Mouse (Mus musculus) heart, embryonic 15.5 days (tissue): ENCODE measurements around the gene Lrp10. TPM values are rescaled to one million over a fixed set of nuclear protein-coding genes. Genes with fewer than 3 reads are reported as not detected.
A peak's percentile ranks its signal among the peaks of the same experiment; 100 is the strongest.

Source experiments
- ATAC-seq: fragments of 200-750 bp; cut with Nextera tagmentation; replicated peaks from 2 replicates; pipeline ENCODE4 v1.8.0; 2017; ENCODE audit warnings: low read depth, moderate TSS enrichment; ENCODE audit not compliant: insufficient number of reproducible peaks, insufficient read depth, low FRiP score
- H3K27ac ChIP-seq: fragments of 300-500 bp; sonication (generic); 2 replicates; pipeline ENCODE4 v1.5.1; 2015; ENCODE audit warnings: mild to moderate bottlenecking, inconsistent platforms
- H3K27me3 ChIP-seq: fragments of 300-500 bp; sonication (generic); 2 replicates; pipeline ENCODE4 v1.6.1; 2015; ENCODE audit warnings: inconsistent platforms
- H3K36me3 ChIP-seq: fragments of 300-500 bp; sonication (generic); 2 replicates; pipeline ENCODE4 v1.6.1; 2015; ENCODE audit warnings: mild to moderate bottlenecking, inconsistent platforms
- H3K4me1 ChIP-seq: fragments of 300-500 bp; sonication (generic); replicated peaks from 2 replicates; pipeline ENCODE4 v1.6.1; 2015; ENCODE audit warnings: inconsistent platforms
- H3K4me2 ChIP-seq: fragments of 300-500 bp; sonication (generic); 2 replicates; pipeline ENCODE4 v1.6.1; 2015; ENCODE audit warnings: inconsistent platforms, mild to moderate bottlenecking, moderate library complexity
- H3K4me3 ChIP-seq: fragments of 300-500 bp; sonication (generic); 2 replicates; pipeline ENCODE4 v1.5.1; 2015; ENCODE audit warnings: mild to moderate bottlenecking, inconsistent platforms
- H3K9ac ChIP-seq: fragments of 300-500 bp; sonication (generic); 2 replicates; pipeline ENCODE4 v1.6.1; 2015; ENCODE audit warnings: mild to moderate bottlenecking, inconsistent platforms
- H3K9me3 ChIP-seq: fragments of 300-500 bp; sonication (generic); replicated peaks from 2 replicates; pipeline ENCODE4 v1.6.1; 2016; ENCODE audit warnings: inconsistent platforms
- WGBS: fragments of 180-500 bp; shearing (Covaris S2); methylation state at CpG from one replicate; pipeline ENCODE4 v1.1.7; 2015; ENCODE audit warnings: mixed read lengths; 5-methylcytosine and 5-hydroxymethylcytosine counted together
- polyA plus RNA-seq: library from polyadenylated mRNA; unstranded; fragments of >200 nt; fragmentation: Nextera tagmentation; extraction: Ambion mirVana; gene quantifications from 2 replicates; pipeline ENCODE4 v1.2.1, GENCODE M21; 2015

Gene Lrp10
- polyA plus RNA-seq, 1 experiment from 2014 or later: 41.9 TPM

DNA sequence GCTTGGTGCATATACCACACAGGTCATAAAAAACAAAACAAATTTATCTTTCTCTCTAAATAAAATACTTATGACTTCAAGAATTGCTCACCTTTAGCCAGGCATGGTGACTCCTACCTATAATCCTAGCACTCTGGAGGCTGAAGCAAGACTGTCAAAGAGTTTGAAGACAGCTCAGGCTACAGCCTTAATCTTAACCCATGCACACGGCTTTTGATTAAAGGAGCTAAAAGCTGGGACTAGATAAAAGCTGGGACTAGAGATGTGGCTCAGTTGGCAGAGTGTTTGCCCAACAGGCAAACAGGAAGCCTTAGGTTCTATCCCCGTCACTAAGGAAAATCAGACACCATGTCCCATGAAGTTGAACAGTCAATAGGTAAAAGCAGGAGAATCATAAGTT is 39.2 kb downstream of the Lrp10 start:
- no peak for ATAC-seq
- WGBS: 67% methylated on average over 2 of the region's 2 CpGs
- H3K4me3 ChIP-seq: no peak overlapping the region
- H3K27me3 ChIP-seq: no peaks in the 10 kb centered on the region
- no peaks in the 10 kb centered on the region for H3K9me3 ChIP-seq
- no peaks in the 10 kb centered on the region for H3K4me1 ChIP-seq
- H3K36me3 ChIP-seq: peaks cover 16% of the 10 kb centered on the region
- no peak overlapping the region for H3K4me2 ChIP-seq
- no peak overlapping the region for H3K9ac ChIP-seq
- no peak overlapping the region for H3K27ac ChIP-seq

DNA sequence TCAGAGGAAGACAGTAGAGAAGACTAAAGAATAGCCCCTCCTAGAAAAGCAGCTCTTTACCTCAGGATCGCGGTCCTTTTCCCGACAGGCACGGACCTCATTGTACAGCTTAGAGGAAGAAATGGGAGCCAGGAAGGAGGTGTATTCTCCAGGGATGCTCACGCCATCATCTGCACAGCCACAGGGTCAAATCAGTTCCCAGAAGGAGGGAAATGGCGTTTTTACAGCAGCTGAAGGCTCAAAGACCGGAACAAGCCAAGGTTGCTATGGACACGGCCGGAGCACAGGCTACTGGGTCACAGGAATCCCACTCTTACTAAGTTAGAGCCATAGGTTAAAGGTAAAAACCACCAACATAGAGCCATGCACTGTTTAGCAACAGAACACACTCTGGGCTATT is 45.8 kb downstream of the Lrp10 start:
- H3K4me2 ChIP-seq: no peak overlapping the region
- no peak overlapping the region for H3K9ac ChIP-seq
- WGBS: 89% methylated on average over 9 of the region's 9 CpGs
- H3K36me3 ChIP-seq: peaks cover 83% of the 10 kb centered on the region
- ATAC-seq: no peak
- no peak overlapping the region for H3K27ac ChIP-seq
- H3K4me1 ChIP-seq: no peaks in the 10 kb centered on the region
- no peaks in the 10 kb centered on the region for H3K9me3 ChIP-seq
- no peaks in the 10 kb centered on the region for H3K27me3 ChIP-seq
- no peak overlapping the region for H3K4me3 ChIP-seq

- H3K4me3 ChIP-seq: peak overlapping the region; percentile 87
- peaks cover 21% of the 10 kb centered on the region for H3K4me1 ChIP-seq
- no peak for ATAC-seq
- H3K4me2 ChIP-seq: peak overlapping the region; percentile 75
- peaks cover 35% of the 10 kb centered on the region for H3K36me3 ChIP-seq
- peak overlapping the region; percentile 88 for H3K27ac ChIP-seq
- 5% methylated on average over 17 of the region's 17 CpGs for WGBS
- peak overlapping the region; percentile 85 for H3K9ac ChIP-seq
- H3K9me3 ChIP-seq: no peaks in the 10 kb centered on the region
- no peaks in the 10 kb centered on the region for H3K27me3 ChIP-seq
Measured at GRCm38 (mm10) chr14:54516710-54517310, 52.9 kb downstream of the Lrp10 start.

Other genes with a start within 250 kb of the Lrp10 start
- 355 and 362 TPM in 2 replicates for gene Dad1, start 210.0 kb upstream of the Lrp10 start, polyA plus RNA-seq
- gene Abhd4, start 209.9 kb upstream of the Lrp10 start, polyA plus RNA-seq: 96.0 and 106 TPM in 2 replicates
- gene Olfr49, start 179.2 kb upstream of the Lrp10 start, polyA plus RNA-seq: 0.03 TPM in 1 of 2 replicates, not detected in the other
- 53.2 and 54.4 TPM in 2 replicates for gene Oxa1l, start 103.3 kb upstream of the Lrp10 start, polyA plus RNA-seq
- gene Slc7a7, start 46.4 kb upstream of the Lrp10 start, polyA plus RNA-seq: 7.7 and 11.0 TPM in 2 replicates
- gene Mrpl52, start 37.2 kb upstream of the Lrp10 start, polyA plus RNA-seq: 196 and 285 TPM in 2 replicates
- gene Mmp14, start 32.5 kb upstream of the Lrp10 start, polyA plus RNA-seq: 91.2 and 125 TPM in 2 replicates
- gene Rem2, start 12.0 kb downstream of the Lrp10 start, polyA plus RNA-seq: 1.1 and 1.9 TPM in 2 replicates
- 47.4 and 57.4 TPM in 2 replicates for gene Prmt5, start 53.4 kb downstream of the Lrp10 start, polyA plus RNA-seq
- 34.0 and 39.8 TPM in 2 replicates for gene Haus4, start 90.5 kb downstream of the Lrp10 start, polyA plus RNA-seq
- 23.1 and 35.5 TPM in 2 replicates for gene Ajuba, start 113.4 kb downstream of the Lrp10 start, polyA plus RNA-seq
- 4.8 and 5.0 TPM in 2 replicates for gene 4931414P19Rik, start 141.9 kb downstream of the Lrp10 start, polyA plus RNA-seq
- gene Psmb5, start 153.9 kb downstream of the Lrp10 start, polyA plus RNA-seq: 294 and 335 TPM in 2 replicates
- 1.7 and 17.6 TPM in 2 replicates for gene Psmb11, start 157.3 kb downstream of the Lrp10 start, polyA plus RNA-seq
- not detected in 2 replicates for gene Gm17606, start 176.8 kb downstream of the Lrp10 start, polyA plus RNA-seq
- gene Cdh24, start 177.2 kb downstream of the Lrp10 start, polyA plus RNA-seq: 1.6 and 2.1 TPM in 2 replicates
- 40.7 and 42.3 TPM in 2 replicates for gene 1700123O20Rik, start 222.1 kb downstream of the Lrp10 start, polyA plus RNA-seq
- gene Acin1, start 222.8 kb downstream of the Lrp10 start, polyA plus RNA-seq: 75.5 and 80.1 TPM in 2 replicates
- 0.15 and 0.16 TPM in 2 replicates for gene Gm29776, start 234.7 kb downstream of the Lrp10 start, polyA plus RNA-seq
- gene Cebpe, start 248.0 kb downstream of the Lrp10 start, polyA plus RNA-seq: 0.10 and 0.11 TPM in 2 replicates